Mouse (Mus musculus): ENCODE measurements around the gene Mapkapk2.

DNA sequence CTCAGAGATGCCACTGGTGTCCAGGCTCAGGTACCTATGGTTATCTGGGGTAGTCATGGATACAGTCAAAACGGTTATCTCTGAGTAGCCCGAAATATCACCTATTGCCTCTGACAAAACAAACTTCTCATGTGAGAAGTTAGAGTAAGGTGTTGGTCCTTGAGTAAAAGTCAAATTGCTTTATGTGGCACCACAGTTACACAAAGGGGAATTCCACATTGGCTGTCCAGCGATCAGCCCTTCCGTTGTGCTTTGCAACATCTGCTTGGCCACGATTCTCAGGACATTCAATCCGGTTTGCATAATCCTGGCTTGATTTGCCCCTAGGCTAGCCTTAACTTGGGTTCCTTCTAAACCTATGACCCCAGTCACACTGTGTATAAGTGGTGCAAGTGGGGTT is 82.3 kb downstream of the Mapkapk2 start:
- no peak for TF ChIP-seq CTCF (IDR thresholded peaks at IDR 0.05)
- TF ChIP-seq POLR2A (IDR thresholded peaks at IDR 0.05; ENCODE audit: insufficient read depth, low read depth, low read length): no peak
- no peak for TF ChIP-seq EP300 (IDR thresholded peaks at IDR 0.05; ENCODE audit: insufficient read depth, low read depth, low read length)
